In the genomic region with DNA sequence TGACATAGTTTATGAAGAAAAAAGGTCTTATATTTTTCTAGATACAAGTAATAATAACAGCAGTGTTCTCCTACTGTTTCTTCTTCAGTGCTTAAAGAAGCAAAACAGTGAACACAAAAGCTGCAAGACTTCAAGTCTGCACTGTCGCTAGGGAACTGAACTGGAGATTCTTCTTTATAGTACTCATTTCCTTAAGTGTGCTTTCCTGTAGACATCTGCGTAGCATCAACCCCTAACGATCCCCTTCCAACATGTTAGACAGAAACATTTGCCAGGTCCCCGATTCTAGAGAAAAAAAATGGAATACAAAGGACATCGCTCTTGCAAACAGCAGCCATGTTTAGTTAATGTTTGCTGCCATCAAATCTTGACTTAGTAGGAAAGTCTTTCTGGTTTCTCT, we compare ENCODE assay signal across 21 mouse cellular contexts. TPM values are rescaled to one million over a fixed set of nuclear protein-coding genes. Genes with fewer than 3 reads are reported as not detected.
"Had no signal": no experiment of that assay in that cellular context is flagged by ENCODE, and none has a peak within 500 bp of the region (broad histone marks: within the 10 kb centered on the region; RNA-seq: fewer than 3 reads in every experiment).

No protein-coding gene starts in this region.

- H3K36me3 ChIP-seq: limb, embryonic 10.5 days; limb, embryonic 13.5 days; liver, embryonic 12.5 days; liver, embryonic 15.5 days; lung, embryonic 15.5 days; midbrain, embryonic 10.5 days; midbrain, embryonic 13.5 days; neural tube, embryonic 13.5 days had no signal

- DNase-seq: kidney, adult 9 months; kidney, postnatal 14 days; kidney, postnatal 4 days; liver; lung, adult 18-20 months; lung, postnatal 10 days; lung, postnatal 36 days; thymus, adult 2 months; thymus, postnatal 14 days; thymus, postnatal 4 days had no signal

- H3K4me2 ChIP-seq: limb, embryonic 13.5 days; liver, embryonic 12.5 days; liver, embryonic 15.5 days; lung, embryonic 15.5 days; midbrain, embryonic 13.5 days; neural tube, embryonic 13.5 days had no signal

- H3K9ac ChIP-seq: limb, embryonic 13.5 days; liver, embryonic 12.5 days; liver, embryonic 15.5 days; lung, embryonic 15.5 days; midbrain, embryonic 13.5 days; neural tube, embryonic 13.5 days had no signal

- H3K9me3 ChIP-seq: limb, embryonic 10.5 days; limb, embryonic 13.5 days; liver, embryonic 12.5 days; liver, embryonic 15.5 days; lung, embryonic 15.5 days; megakaryocyte, embryonic 14.5 days; midbrain, embryonic 10.5 days; midbrain, embryonic 13.5 days; neural tube, embryonic 13.5 days had no signal

- H3K27ac ChIP-seq: limb, embryonic 10.5 days; limb, embryonic 13.5 days; liver, embryonic 12.5 days; liver, embryonic 15.5 days; lung, embryonic 15.5 days; midbrain, embryonic 10.5 days; midbrain, embryonic 13.5 days; neural tube, embryonic 13.5 days had no signal

- ATAC-seq: liver, embryonic 12.5 days; midbrain, embryonic 13.5 days; midbrain, embryonic 16.5 days had no signal

- H3K27me3 ChIP-seq: lung, embryonic 15.5 days; megakaryocyte, embryonic 14.5 days; midbrain, embryonic 13.5 days; neural tube, embryonic 13.5 days had no signal

- H3K4me1 ChIP-seq: limb, embryonic 10.5 days; liver, embryonic 12.5 days; liver, embryonic 15.5 days; midbrain, embryonic 10.5 days had no signal

- H3K4me3 ChIP-seq: limb, embryonic 10.5 days; limb, embryonic 13.5 days; liver, embryonic 12.5 days; liver, embryonic 15.5 days; lung, embryonic 15.5 days; megakaryocyte, embryonic 14.5 days; midbrain, embryonic 10.5 days; midbrain, embryonic 13.5 days; myocyte; neural tube, embryonic 13.5 days had no signal

RNA-seq across cellular contexts. Expression of gene Gucy1b1, which starts 6.7 kb away (rescaled TPM):
- polyA plus RNA-seq: myocyte had no signal
